Mouse (Mus musculus) urinary bladder, postnatal 36 days (tissue): ENCODE measurements around the gene Gse1.

Experiments used
- DNase-seq, 2 experiments: peaks; one replicate each; pipeline ENCODE4 v3.0.0; 2022; ENCODE audit warnings: low spot score in 2 of 2, mixed read lengths in 1 of 2

The Gse1 gene

GRCm38 (mm10) chr8:120421638-120422037 is 193.4 kb downstream of the Gse1 start:
- peak in 1 of 2 experiments; percentile 59 for DNase-seq

GRCm38 (mm10) chr8:120422236-120422635 is 194.0 kb downstream of the Gse1 start:
- DNase-seq, result no peak

GRCm38 (mm10) chr8:120423576-120423975 is 195.3 kb downstream of the Gse1 start:
- DNase-seq, result no peak

- no peak for DNase-seq
Observed at GRCm38 (mm10) chr8:120424829-120425198, 196.6 kb downstream of the Gse1 start.

- DNase-seq, result no peak
Observed at GRCm38 (mm10) chr8:120425199-120425941, 197.1 kb downstream of the Gse1 start.

- no peak for DNase-seq
Observed at GRCm38 (mm10) chr8:120426105-120426504, 197.8 kb downstream of the Gse1 start.

- DNase-seq, result no peak
Observed at GRCm38 (mm10) chr8:120426622-120427385, 198.5 kb downstream of the Gse1 start.

- DNase-seq, result no peak
Observed at GRCm38 (mm10) chr8:120428492-120428891, 200.2 kb downstream of the Gse1 start.

GRCm38 (mm10) chr8:120429116-120429515 is 200.9 kb downstream of the Gse1 start:
- no peak for DNase-seq

GRCm38 (mm10) chr8:120431042-120431441 is 202.8 kb downstream of the Gse1 start:
- no peak for DNase-seq

- no peak for DNase-seq
Observed at GRCm38 (mm10) chr8:120432438-120432837, 204.2 kb downstream of the Gse1 start.

GRCm38 (mm10) chr8:120433143-120433542 is 204.9 kb downstream of the Gse1 start:
- DNase-seq, result no peak

GRCm38 (mm10) chr8:120433734-120434133 is 205.5 kb downstream of the Gse1 start:
- DNase-seq, result no peak

- no peak for DNase-seq
Observed at GRCm38 (mm10) chr8:120435781-120436180, 207.5 kb downstream of the Gse1 start.

GRCm38 (mm10) chr8:120436491-120437030 is 208.3 kb downstream of the Gse1 start:
- DNase-seq, result no peak

- no peak for DNase-seq
Observed at GRCm38 (mm10) chr8:120437207-120437606, 209.0 kb downstream of the Gse1 start.

GRCm38 (mm10) chr8:120437666-120438395 is 209.6 kb downstream of the Gse1 start:
- DNase-seq, result peak; percentile 58 to 70

GRCm38 (mm10) chr8:120439309-120439708 is 211.1 kb downstream of the Gse1 start:
- DNase-seq, result no peak

- DNase-seq, result no peak
Observed at GRCm38 (mm10) chr8:120440739-120441138, 212.5 kb downstream of the Gse1 start.

GRCm38 (mm10) chr8:120441637-120442036 is 213.4 kb downstream of the Gse1 start:
- DNase-seq, result no peak

- peak in 1 of 2 experiments; percentile 43 for DNase-seq
Observed at GRCm38 (mm10) chr8:120442306-120443003, 214.2 kb downstream of the Gse1 start.
